Mouse (Mus musculus): ENCODE data around the gene Gfod1.

- TF ChIP-seq ZNF384 (IDR thresholded peaks at IDR 0.05; ENCODE audit: low read depth, low read length) (no peak), ZC3H11A (IDR thresholded peaks at IDR 0.05; ENCODE audit: borderline replicate concordance, low read depth, low read length) (no peak), HCFC1 (IDR thresholded peaks at IDR 0.05; ENCODE audit: borderline replicate concordance, insufficient read depth, low read length) (no peak), CHD2 (IDR thresholded peaks at IDR 0.05; ENCODE audit: low read depth, low read length) (no peak)
Measured at GRCm38 (mm10) chr13:43220635-43221034, 83.3 kb downstream of the Gfod1 start.

Data from ES-E14 (cell line).